Mouse (Mus musculus) testis, adult 2 months (tissue): Measurements from ENCODE around the gene Psen2.

ENCODE experiments used
- CTCF ChIP-seq: fragments of 200-500 bp; IDR thresholded peaks from 2 replicates; pipeline ENCODE4 v1.5.1; 2012; ENCODE audit warnings: low read depth, mild to moderate bottlenecking, inconsistent platforms, low read length, moderate library complexity; ENCODE audit not compliant: control insufficient read depth, insufficient read depth, insufficient replicate concordance
- POLR2A ChIP-seq: fragments of 200-500 bp; IDR thresholded peaks from 2 replicates; pipeline ENCODE4 v1.6.1; 2012; ENCODE audit warnings: low read depth, mild to moderate bottlenecking, inconsistent platforms, low read length, moderate library complexity; ENCODE audit not compliant: control insufficient read depth

DNA sequence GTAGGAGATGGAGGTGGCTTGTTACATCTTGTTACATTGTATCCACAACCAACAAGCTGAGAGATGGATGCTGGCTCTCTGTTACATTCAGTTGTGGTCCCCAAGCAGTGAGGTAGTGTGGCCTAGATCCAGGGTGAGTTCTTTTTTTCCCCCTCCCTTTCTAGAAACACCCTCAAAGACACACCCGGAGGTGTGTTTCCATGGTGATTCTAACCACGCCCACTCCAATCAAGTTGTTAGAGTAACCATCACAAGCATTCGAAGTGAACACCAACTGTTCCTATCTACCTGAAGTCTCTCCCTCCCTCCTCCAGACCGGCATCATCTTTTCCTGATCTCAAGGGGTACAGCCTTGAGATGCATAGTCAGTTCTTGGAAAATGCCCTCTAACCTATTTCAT, 45.7 kb upstream of the Psen2 start:
- TF ChIP-seq POLR2A (no peak), CTCF (no peak)
